Mouse (Mus musculus) liver, embryonic 14.5 days (tissue): ENCODE results near the gene Fig4.

Experiments used
- CTCF ChIP-seq: IDR thresholded peaks from 2 replicates; pipeline ENCODE4 v1.5.1; 2016; ENCODE audit warnings: antibody characterized with exemption, low read depth, control low read depth
- EP300 ChIP-seq: IDR thresholded peaks from 2 replicates; pipeline ENCODE4 v1.6.1; 2016; ENCODE audit warnings: antibody characterized with exemption, low read depth

DNA sequence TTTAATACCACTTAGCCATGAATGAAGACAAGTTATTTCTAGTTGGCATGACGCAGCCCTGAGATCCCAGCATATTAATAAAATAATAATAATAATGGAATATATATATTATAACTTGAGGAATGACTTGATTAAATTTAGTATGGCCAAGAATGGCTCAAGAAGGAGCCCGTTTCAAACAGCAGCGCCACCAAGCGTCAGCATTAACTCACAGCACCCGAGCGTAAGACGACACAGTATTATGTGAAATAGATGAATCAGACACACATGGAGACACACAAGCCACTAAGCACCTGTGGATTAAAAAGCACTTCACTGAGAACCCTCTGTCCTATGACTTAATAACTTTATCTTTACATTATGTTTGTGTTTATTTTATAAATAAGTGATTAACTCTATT is 31.2 kb downstream of the Fig4 start:
- no peak for TF ChIP-seq EP300
- TF ChIP-seq CTCF, result peak; percentile 73
